Mouse (Mus musculus) ovary, adult 18-20 months (tissue): ENCODE data around the gene Mrpl45.
"Not testable (repeated sequence)": the region's sequence is repeated elsewhere in the genome, so short reads cannot be mapped to it uniquely, and the experiment has no call there.

Experiments used
- DNase-seq: peaks from one replicate; pipeline ENCODE4 v3.0.0; 2022; ENCODE audit warnings: low spot score, mixed read lengths

Gene Mrpl45

DNA sequence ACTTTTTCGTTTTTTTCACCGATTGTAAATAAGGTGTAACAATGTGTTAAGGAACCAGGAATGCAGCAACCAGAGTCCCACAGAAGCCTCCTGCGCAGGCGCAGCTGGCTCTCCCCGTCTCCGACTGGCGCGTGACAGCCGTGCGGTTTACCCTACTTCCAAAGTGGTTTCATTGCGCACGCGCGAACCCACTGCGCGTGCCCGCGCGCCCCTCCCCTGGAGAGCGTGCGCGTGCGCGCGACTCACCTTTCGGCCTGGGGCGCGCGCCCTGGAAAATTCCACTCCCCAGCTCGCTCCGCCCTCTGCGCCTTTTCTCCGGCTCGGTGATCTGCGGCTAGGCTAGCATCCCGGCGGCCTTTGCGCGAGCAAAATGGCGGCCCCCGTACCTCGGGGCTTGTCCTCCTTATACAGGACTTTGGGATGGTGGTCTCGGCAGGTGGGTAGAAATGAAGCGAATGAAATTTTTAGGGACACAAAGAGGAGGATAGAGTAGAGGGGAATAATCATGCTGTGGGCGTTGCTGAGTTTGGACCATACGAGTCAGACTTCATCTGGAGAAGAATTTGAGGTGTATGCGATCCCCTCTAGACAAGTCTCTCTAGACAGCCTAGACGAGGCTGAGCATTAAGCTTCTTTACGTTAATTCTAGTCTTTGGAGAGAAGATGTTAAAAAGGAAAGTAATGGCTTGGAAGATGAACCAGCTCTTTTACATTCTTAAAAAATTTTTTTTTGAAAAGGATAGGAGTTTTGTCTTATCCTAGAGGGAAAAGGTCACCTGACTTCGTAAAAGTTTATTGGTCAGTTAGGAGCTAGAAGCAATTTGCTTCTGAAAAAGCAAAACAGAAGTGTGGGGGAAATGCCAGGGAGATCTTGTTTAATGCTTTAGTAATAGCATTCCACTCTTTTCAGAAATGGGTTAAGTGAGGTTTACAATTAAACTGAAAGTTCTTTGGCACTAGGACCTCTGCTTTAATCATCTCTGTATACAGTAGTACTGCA is at the start of gene Mrpl45:
TSS of gene Mrpl45 (plus strand) at position 213 of the 1,000 bp plus-strand sequence.
- peak; percentile 96 for DNase-seq

- DNase-seq: not testable (repeated sequence)
Measured at GRCm38 (mm10) chr11:97266544-97266943, 49.0 kb upstream of the Mrpl45 start.

GRCm38 (mm10) chr11:97270004-97270403 is 45.5 kb upstream of the Mrpl45 start:
- DNase-seq: not testable (repeated sequence)

- no peak for DNase-seq
Measured at GRCm38 (mm10) chr11:97272835-97273234, 42.7 kb upstream of the Mrpl45 start.

- no peak for DNase-seq
Measured at GRCm38 (mm10) chr11:97273613-97274012, 41.9 kb upstream of the Mrpl45 start.

- not testable (repeated sequence) for DNase-seq
Measured at GRCm38 (mm10) chr11:97274947-97275346, 40.6 kb upstream of the Mrpl45 start.

- DNase-seq: no peak
Measured at GRCm38 (mm10) chr11:97275349-97275748, 40.2 kb upstream of the Mrpl45 start.

GRCm38 (mm10) chr11:97276019-97276418 is 39.5 kb upstream of the Mrpl45 start:
- DNase-seq: no peak

DNA sequence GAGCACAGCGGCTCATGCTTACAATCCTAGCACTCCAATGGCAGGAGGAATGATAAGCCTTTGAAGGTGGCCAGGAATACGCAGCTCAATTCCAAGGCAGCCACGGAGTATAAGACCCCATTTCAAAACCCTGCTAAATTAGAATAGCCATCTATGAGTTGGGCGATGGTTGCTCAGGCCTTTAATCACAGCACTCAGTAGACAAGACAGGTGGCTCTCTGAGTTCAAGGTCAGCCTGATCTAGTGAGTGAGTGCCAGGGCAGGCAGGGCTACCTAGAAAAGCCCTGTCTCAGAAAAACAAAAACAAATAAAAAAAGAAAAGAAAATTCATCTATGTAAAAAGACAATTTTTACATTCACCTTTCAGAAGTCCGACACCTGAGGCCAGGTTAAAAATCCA is 38.4 kb upstream of the Mrpl45 start:
- no peak for DNase-seq

DNA sequence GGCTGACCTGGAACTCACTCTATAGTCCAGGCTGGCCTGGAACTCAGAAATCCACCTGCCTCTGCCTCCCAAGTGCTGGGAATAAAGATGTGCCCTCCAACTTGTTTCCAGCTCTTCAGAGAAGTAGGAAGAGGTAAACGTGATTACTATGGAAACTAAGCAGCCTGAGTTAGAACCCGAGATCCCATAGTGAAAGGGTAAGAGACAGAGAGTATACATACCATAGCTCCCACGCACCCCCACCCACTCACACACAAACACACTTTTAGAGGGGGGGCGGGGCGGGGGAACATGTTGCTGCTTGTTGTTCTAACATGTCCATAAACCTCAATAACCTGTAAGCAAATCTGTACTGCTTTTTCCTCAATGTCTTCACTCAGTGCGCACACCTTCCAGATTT is 37.1 kb upstream of the Mrpl45 start:
- DNase-seq: no peak

GRCm38 (mm10) chr11:97279040-97279404 is 36.5 kb upstream of the Mrpl45 start:
- DNase-seq: no peak

DNA sequence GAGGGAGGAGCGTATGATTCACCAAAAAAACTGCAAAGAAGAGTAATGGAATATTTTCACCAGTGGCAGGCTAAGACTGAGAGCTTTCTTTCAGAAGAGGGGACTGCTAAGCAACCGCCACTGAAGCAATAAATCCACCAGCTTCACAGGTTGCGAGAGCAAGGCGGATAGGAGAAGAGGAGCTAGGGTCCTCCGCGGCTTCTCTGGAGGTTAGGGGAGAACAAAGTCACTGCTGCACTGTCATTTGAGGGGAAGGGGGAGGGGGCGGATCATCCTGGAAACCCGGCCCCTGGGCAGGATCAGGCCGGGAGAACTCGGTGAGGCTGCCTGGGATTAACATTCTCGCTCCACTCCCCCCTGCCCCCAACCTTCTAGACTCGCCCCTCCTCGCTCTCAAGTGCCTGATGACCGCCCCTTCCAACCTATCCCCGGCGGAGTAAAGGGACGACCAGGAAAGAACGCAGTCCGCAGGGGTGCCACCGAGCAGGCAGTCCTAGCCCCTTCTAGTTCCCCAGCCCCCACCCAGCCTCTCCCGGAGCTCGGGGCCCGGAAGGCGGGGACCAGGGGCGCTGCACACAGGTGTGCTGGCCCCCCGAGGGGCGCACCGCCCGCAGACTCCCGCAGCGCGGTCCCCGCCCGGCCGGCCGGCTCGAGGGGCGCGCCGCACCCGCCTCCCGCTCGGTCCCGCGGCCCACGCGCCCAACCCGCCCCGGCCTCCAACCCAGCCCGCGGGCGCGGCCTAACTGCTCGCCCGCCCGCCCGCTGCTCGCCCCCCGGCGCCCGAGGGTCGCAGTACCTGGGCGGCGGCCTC is 35.9 kb upstream of the Mrpl45 start:
- peak; percentile 40 for DNase-seq

DNA sequence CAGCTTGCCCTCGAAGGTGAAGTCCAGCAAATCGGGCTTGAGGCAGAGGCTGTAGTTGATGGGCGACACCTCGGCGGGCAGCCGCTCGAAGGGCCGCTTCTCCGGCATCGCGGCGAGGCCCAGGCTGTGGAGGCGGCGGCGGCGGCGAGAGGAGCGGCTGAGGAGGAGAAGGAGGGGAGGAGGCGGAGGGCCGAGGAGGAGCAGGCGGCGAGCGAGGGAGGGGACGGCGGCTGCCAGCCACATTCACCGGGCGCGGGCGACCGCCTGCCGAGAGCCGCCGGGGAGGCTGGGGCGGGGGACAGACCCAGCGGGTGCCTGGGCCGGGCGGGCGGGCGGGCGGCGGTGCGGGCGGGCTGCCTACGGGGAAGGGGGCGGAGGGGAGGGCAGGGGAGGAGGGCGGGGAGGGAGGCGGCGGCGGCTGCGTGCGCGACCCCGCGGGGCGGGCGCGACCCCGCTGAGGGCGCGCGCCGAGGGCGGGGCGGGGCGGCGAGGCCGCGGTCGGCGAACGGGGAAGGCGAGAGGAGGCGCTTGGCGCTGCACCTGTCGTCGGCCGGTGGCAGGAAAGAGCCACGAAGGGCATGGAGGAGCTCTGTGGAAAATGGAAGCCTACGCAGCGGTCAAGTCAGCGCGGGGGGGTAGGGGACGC is 35.2 kb upstream of the Mrpl45 start, which contains the start of gene Npepps:
TSS of gene Npepps (minus strand) at position 423 of the 646 bp plus-strand sequence.
- DNase-seq: peak; percentile 61

DNA sequence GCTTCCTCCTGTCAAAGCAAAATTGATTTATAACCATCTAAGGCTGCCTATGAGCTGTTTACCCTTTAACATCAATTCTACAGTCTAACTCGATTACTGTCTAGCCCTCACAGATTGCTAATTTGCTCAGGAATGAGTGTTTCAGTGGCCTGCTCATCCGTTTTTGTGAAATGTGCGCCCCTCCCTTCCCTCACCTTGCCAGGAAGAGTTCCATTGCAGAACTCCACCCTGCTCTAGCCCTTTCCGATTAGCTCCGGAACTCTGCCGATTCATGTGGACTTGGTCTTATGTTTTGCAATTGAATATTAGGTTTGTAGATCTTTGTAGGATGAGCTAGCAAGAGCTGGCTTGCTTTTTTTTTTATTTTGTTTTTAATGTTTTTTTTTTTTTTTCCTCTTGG is 33.3 kb upstream of the Mrpl45 start:
- no peak for DNase-seq

GRCm38 (mm10) chr11:97284854-97285253 is 30.7 kb upstream of the Mrpl45 start:
- DNase-seq: no peak

GRCm38 (mm10) chr11:97285852-97286775 is 29.4 kb upstream of the Mrpl45 start:
- DNase-seq: no peak

GRCm38 (mm10) chr11:97286973-97287372 is 28.5 kb upstream of the Mrpl45 start:
- DNase-seq: no peak

GRCm38 (mm10) chr11:97287643-97288042 is 27.9 kb upstream of the Mrpl45 start:
- no peak for DNase-seq

- no peak for DNase-seq
Measured at GRCm38 (mm10) chr11:97289276-97290230, 26.0 kb upstream of the Mrpl45 start.

- DNase-seq: no peak
Measured at GRCm38 (mm10) chr11:97292731-97293130, 22.8 kb upstream of the Mrpl45 start.
